Mouse (Mus musculus) frontal cortex, adult (tissue): ENCODE results near the gene Rnf31.
A peak's percentile ranks its signal among the peaks of the same experiment; 100 is the strongest.

Source experiments
- ATAC-seq: cut with Nextera tagmentation; 2 replicates; pipeline ENCODE4 v1.9.2; 2017; ENCODE audit warnings: mild to moderate bottlenecking, moderate library complexity, mixed read lengths; ENCODE audit not compliant: low TSS enrichment

The Rnf31 gene

DNA sequence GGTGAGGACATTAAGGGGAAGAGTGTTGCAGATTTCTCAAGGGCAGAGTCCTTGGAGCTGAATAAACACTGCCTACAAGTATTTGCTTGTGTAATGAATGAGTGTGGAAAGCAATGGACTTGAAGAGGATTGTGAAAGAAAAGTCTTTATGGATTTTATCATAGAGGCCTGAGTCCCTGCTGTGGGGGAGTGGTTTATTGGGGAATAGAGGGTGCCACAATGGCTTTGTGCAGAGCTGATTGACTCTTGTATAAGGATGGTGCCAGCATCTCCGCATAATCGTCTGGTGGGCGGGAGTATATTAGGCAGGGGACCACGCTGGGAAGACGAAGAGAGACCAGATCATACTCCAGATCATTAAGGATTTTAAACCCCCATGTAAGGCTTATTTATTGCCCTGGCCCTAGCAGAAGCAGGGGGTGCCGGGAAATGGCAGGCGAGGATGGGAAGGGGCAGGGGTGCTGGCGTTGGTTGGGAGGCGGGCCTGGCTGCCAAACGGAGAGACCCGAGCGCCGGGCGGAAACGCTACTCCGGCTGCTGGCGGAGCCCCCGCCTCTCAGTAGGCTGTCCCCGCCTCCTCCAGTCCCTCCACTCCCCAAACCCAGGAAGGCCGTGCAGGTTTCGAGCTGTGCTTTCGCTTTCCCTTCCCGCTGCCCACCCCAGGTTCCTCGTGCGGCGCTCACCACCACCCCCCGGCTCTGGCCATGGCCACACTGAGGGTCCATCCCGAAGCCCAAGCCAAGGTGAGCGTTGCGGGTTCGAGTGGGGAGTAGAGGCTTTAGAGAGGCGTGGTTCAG is 13.4 kb upstream of the Rnf31 start, which contains the start of gene Psme1:
TSS of gene Psme1 (plus strand) at position 253 of the 797 bp plus-strand sequence.
- ATAC-seq, result peak; percentile 84

DNA sequence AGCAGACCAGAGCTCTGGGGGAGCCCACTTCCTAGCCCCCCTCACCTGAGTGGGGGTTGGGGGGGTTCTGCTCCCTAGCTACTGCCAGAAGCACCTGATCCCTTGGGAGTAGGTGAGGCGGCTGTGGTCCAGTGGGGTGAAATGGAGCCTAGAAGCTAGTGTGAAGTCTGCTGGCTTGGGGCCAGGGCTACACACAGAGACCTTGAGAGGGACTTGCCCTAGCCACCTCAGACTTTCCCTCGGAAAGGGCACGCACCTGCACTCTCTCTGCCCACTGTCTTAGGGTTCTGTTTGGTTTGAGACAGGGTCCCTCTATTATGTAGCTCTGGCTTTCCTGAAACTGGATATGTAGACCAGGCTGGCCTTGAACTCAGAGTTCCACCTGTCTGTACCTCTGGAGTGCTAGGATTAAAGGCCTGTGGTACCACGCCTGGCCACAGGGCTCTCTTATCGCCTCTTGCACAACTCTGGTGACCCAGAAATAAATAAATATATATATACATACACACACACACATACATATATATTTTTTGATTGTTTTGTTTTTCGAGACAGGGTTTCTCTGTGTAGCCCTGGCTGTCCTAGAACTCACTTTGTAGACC is 12.7 kb upstream of the Rnf31 start:
- ATAC-seq, result 0 out of 2 replicates have a peak, but pooled peaks have one; percentile 2

DNA sequence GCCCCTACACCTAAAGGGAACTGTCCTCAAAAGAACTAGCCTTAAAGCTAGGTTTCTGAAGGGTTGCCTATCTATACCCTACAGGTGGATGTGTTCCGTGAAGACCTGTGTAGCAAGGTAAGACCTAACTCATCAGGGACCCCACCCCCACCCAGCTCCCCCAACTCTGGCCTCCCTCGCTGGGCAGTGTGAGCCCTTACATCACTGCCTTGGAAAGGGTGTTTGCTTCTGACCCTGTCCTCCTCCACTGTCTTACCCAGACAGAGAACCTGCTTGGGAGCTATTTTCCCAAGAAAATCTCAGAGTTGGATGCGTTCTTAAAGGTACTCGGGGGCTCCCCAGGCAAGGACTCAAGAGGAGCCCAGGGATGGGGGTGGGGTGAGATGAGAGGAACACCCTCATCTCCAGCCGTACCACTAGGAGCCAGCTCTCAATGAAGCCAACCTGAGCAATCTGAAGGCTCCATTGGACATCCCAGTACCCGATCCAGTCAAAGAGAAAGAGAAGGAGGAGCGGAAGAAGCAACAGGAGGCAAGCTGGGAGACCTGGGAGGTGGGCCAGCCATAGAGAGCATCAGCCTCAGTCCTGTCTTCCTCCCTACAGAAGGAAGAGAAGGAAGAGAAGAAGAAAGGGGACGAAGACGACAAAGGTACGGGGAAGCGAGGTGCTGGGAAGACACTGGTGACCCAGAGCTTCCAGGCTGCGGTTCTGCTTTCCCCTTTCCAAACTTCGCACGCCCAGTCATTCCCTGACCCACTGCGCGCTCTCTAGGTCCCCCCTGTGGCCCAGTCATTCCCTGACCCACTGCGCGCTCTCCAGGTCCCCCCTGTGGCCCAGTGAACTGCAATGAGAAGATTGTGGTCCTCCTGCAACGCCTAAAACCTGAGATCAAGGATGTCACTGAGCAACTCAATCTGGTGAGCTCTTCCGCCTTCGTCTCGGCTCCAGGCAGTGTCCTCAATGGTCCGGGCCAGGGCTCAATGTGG is 11.7 kb upstream of the Rnf31 start:
- ATAC-seq, result no peak

DNA sequence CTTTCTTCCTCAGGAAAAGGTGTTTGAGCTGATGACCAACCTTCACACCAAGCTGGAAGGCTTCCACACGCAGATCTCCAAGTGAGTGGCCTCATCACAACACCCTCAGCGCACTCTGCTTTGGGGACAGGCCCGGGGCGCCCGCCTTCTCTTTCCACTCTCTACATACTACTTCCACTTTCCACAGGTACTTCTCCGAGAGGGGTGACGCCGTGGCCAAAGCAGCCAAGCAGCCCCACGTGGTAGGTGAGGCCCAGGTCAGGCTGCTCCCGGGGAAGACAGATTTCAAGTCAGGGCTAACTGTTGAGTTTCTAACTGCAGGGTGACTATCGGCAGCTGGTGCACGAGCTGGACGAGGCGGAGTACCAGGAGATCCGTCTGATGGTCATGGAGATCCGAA is 10.8 kb upstream of the Rnf31 start:
- no peak for ATAC-seq

DNA sequence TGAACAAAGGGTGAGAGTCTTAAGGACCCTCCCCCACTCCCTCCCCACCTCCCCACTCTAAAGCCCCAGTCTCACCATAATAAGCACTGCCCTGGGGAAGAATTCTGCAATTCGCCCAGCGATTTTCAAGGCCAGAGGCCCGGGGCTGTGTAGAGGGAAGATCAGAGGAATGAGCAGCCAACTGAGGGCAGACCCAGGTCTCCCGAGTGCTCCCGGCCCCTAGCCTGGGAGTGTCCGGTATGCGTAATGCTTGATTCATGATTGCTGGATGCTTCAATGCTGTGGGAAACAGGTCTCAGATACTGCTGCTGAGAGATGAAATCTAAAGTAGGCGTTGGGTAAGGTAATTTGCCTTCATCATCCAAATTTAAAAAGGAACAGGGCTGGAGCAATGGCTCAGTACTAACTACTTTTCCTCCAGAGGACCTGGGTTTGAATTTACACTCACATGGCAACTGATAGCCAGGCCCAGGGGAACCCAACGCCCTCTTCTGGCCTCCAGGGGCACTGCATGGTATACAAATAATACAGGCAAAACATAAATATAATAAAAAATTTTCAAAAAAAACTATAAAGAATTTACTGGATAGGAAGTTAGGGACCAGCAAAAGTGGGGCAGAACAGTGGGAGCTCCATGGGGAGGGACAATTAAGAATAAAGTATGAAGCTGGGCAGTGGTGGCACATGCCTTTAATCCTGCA is 9.4 kb upstream of the Rnf31 start:
- no peak for ATAC-seq

DNA sequence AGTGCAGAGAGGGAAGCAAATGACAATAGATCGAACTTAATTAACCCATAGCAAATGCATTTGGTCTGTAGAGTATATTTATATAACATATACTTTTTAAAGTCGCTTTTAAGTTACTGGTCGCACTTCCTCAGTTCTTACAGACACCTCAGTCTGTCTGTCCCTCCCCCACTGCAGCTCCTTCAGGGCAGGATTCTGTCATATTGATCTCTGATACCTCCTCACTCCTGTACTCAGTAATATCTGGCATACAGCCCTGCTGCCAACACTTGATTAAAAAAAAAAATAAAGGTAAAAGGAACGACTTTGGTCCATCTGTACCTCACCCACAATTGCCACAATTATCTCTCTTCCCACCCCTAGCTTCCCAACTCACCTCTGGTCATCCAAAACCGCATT is 7.2 kb upstream of the Rnf31 start:
- ATAC-seq, result no peak

DNA sequence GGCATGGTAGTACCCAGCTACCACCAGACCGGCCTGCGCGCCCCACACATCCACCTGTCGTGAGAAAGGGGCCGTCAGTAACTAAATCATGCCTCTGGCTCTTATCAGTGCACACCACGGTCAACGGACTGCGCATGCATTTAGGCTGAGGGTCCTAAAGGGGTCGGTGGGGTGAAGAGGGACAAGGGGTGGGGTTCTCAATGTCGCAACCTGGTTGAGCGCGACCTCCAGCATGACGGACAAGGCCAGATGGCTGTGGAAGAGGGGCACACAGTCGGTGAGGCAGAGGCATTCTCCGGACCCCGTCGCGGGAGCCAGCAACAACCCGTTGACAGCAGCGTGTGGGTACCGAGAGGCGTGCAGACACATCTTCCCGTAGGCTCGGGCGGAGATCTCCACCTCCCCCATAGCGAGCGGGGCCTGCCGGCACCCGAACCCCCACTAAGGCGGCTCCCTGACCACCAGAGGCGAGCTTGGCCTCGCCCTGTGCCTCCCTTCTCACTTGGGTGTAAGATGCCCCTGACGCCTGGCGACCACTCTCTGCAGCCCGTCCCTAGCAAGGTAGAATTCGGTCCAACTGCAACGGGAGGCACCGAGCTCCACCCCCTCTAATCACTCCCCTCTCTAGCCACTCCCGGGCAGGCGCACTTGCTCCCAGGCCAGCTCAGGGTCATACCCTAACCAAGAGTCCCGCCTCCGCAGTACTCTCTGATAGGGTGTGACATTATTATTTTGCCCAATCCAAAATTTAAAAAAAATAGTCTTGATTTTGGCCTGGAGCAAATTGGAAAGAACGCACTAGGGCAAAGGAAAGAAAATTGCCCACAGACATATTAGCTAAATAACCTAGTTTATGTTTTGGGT is 6.6 kb upstream of the Rnf31 start, which contains the start of gene Emc9:
TSS of gene Emc9 (minus strand) at position 601 of the 864 bp plus-strand sequence.
- peak; percentile 74 for ATAC-seq

DNA sequence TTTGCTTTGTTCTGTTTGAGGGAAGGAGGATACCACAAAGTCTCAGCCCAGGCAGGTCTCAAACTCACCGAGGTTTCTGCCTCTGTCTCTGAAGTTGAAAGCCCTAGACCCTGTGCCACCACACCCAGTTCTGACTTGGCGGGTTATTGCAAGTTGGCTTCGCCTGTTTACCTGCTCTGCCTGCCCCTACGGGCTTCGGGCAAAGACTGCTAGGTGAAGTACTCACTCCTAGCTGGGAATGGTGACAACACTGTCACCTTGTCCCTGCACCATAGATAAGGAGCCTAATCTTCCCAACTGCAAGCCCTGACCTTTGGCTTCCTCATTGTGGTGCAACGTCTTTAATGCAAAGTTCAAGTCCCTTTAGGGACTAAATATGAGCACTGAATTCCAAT is 5.9 kb upstream of the Rnf31 start:
- ATAC-seq, result no peak

DNA sequence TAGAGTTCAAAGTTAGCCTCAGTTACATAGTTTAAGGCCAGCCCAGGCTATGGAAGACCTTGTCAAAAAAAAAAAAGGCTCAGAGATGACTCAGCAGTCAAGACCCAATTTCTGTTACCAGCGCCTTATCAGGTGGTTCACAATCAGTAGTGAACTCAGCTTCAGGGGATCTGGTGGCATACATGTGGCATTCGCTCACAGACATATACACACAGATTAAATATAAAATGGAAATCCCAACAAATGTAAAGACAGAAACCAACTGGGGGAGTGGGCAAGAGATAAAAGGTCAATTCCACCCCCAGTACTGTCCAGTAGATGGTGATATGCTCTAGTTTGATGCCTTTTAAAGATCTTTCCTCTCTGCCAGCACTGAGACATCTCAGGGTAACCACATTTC is 5.4 kb upstream of the Rnf31 start:
- no peak for ATAC-seq

DNA sequence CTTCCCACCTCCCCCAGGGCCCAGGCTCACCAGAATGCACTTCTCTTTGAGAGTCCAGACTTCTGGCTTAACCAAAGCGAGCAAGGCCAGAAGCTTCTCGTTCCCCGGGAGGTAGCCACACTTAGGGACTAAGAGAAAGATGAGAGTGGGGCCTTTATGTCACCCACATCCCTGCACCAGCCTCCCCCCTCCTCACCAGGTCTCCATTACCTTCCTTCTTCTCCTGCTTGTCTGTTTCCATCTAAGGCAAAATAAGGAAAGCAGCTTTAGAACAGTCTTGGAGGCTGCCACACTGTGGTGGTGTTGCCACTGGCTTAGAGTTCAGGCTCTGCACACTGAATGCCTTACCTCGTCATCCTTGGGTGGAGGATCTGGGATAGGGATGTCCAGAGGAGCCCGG is 2.2 kb upstream of the Rnf31 start:
- no peak for ATAC-seq

DNA sequence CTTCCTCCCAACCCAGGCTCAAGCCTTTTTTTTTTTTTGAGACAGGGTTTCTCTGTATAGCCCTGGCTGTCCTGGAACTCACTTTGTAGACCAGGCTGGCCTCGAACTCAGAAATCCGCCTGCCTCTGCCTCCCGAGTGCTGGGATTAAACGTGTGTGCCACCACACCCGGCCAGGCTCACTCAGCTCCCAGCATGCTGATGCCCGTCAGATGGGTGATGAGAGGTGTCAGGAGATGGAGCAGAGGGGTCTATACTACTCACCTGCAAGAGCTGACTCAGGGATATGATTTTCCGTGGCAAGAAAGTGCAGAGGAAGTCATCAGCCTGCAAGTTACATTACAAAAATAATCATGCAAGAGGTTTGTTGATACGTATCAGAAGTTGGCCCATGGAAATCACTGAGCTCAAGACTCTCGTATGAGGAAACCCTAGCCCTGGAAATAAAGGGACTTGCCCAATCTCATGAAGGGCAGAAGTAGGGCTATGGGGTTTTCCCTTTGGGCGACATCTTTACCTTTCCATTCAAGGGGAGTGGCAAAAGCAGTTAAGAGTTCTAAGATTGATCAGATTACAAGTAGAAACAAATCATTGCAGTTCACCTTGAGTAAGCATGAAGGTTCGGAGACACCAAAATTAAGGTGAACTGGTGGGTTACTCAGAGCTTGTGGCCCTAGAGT is 1.6 kb upstream of the Rnf31 start:
- ATAC-seq, result no peak

DNA sequence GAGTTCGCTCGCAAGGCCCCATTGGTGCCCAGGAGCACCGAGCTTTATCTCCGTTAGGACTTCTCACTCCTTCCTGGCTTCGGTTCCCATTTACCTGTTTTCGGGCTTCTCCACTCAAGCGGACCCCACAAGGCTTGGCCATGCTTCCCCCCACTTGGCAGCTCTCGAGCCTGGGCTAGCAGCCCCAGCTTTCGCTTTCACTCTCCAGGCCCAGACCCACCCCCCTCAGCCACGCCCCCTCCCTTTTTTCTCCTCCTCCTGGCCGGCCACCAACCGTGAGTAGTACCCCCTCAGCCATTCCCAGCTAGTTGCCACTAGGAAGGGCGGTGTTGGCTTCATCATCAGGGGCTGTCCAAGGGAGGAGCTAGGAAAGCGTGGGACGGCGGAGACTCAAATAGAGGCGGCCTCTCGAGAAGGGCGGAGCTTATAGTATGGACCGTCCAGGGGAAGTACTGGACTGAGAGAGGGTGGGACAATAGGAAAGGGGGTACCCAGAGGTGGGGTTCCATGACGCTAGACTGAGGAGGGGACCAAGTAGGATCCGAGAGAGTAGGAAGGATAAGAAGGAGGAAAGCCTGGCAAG is 669 bp upstream of the Rnf31 start, which contains the start of gene Psme2:
TSS of gene Psme2 (minus strand) at position 366 of the 583 bp plus-strand sequence.
- ATAC-seq, result peak; percentile 88

DNA sequence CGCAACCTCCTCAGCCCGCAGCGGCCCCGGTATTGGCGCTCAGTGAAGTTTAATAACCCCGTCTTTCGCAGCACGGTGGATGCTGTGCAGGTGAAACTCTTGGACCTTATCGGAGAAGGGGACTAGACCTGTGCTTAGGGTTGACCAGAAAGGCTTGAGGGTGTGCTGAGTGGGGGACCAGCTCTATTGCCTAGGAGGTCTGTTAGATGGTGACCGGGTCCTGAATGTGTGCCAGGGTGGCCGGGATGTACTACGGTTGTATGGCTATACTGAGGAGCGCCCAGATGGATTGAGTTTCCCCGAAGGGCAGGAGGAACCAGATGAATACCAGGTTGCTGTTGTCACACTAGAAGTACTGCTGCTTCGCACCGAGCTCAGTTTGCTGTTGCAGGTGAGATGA is 718 bp downstream of the Rnf31 start:
- no peak for ATAC-seq

DNA sequence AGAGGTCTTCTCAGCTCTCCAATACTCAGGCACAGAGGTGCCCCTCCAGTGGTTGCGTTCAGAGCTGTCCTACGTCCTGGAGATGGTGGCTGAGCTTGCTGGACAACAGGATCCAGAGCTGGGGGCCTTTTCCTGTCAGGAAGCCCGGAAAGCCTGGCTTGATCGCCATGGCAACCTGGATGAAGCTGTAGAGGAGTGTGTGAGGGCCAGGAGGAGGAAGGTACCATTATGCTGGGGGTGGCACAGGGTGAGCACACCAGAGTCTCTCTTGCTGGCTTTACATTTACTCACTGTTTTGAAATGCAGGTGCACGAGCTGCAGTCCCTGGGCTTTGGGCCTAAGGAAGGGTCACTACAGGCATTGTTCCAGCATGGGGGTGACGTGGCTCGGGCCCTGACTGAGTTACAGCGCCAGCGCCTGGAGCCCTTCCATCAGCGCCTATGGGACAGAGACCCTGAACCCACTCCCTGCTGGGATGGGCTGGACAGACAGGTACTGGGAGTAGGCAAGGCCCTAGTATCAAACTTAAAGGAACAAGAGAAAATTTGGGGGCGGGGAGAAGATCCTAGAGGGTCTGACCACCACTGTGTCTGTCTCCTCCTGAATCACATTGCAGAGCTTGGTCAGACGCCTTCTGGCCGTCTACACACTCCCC is 4.7 kb downstream of the Rnf31 start:
- ATAC-seq, result no peak

DNA sequence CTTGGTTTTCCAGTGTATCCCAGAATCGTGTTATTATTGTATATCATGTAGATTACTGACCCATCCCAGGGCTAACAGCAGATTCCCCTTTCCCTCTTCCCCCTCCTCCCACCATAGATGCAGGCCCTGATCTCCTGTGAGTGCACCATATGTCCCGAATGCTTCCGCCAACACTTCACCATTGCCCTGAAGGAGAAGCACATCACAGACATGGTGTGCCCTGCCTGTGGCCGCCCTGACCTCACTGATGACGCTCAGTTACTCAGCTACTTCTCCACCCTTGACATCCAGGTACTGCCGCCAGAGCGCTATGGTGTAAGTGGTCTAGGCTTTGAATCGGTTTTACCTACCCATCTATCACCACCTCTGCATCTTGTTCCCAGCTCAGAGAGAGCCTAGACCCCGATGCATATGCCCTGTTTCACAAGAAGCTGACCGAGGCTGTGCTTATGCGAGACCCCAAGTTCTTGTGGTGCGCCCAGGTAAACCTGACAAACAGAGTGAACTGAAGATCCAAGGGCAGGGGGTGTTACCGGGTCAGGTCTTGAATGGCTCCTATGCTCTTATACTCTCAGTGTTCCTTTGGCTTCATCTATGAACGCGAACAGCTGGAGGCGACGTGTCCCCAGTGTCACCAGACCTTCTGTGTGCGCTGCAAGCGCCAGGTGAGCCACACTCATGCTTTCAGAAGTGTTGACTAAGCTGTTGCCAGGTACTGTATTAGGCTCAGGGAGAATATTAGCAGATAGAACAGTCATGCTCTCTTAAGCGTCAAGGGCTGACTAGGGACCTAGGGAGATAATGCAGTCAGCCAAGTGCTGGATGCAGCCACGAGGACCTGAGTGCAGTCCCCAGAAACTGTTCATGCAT is 7.2 kb downstream of the Rnf31 start:
- ATAC-seq, result no peak

DNA sequence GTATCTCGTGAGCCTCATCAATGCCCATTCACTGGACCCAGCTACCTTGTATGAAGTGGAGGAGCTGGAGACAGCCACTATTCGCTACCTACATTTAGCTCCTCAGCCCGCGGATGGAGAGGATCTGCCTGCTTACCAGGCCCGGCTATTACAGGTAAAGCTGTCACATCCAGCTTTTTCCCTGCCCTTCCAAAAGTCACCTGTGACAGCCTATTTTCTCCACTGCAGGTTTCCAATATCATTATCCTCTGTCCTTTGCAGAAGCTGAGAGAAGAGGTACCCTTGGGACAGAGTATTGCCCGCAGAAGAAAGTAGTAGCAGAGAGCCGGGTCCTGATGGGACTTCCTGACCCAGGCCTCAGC is 11.7 kb downstream of the Rnf31 start, which contains the start of gene Irf9:
TSS of gene Irf9 (plus strand) at position 301 of the 362 bp plus-strand sequence.
- no peak for ATAC-seq

DNA sequence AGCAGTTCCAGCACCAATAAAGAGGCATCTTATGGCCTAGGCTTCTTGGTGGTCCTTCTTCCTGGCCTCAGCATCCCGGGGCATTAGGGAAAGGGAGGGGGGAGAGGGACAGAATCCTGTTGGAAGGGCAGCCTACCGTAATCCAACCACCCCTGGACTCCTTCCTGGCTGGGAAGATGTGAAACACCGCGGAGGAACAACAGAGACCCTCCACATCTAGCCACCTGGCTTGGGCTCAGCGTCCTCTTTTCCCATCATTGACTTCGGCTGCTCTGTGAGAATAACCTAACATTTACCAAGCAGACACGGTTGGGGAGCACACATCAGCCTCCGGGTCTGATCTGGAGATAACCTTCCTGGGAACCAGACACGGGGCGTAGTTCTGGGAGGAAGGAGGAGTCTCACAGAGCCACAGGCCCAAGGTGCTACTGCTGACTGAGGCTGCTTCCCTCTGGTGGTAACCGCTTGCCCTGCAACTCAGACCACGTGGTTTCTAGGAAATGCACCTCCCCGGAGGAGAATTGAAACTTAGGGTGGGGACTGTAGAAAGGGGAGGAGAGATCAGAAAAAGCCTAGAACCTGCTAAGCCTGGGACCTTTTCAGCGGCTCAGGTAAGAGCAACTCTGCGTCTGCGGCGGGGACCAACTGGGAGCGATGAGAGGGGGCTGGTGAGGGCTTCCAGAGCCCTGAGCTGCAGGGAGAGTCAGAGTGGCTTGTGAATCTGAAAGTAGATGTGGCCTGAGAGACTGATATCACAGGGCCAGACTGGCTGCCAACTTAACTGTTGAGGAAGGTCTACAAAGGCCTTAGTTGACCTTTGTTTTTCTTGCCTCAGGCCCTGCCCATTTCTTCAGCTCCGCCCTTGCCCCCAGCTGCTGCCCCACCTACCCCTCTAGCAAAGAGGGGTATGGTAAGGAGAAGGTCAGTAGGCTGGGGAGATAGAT is 12.4 kb downstream of the Rnf31 start:
- peak; percentile 96 for ATAC-seq
